Mouse (Mus musculus) heart, postnatal 36 days (tissue): ENCODE results near the gene Gm20458. TPM values are rescaled to one million over a fixed set of nuclear protein-coding genes. Genes with fewer than 3 reads are reported as not detected.
A peak's percentile ranks its signal among the peaks of the same experiment; 100 is the strongest.

Experiments used
- DNase-seq, 2 experiments: peaks; one replicate each; pipeline ENCODE4 v3.0.0; 2021 to 2022
- intact Hi-C: fragments of 180-260 bp; cut with DNase I; formaldehyde crosslinking; loops from one replicate; pipeline ENCODE4 v1.15.1; 2025
- total RNA-seq, 2 experiments: library from RNA; stranded (reverse); gene quantifications; 2 replicates each; pipeline ENCODE4 v1.2.3; 2021

Gm20458 gene
- total RNA-seq, 2 experiments from 2014 or later: 7.6 to 7.7 TPM

DNA sequence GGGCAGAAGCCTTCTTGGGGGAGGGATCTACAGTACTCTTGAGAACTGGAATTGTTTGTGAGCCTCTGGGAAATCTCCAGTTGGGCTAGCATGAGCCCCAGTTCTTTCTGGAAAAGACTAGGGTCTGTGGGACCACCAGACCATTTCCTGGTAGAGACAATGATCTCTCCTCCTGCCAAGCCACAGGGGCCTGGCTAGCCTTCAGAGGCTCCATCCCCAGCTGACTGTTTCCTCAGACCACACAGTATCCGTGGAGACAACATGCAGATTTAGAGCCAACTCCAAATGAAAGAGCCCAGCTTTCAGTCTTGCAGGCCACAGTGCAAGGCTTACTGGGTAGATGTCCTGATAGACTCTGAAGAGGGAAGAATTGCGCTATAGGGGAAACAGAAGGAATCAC is 33.4 kb downstream of the Gm20458 start:
- intact Hi-C loops: no loop called here
- no peak for DNase-seq

DNA sequence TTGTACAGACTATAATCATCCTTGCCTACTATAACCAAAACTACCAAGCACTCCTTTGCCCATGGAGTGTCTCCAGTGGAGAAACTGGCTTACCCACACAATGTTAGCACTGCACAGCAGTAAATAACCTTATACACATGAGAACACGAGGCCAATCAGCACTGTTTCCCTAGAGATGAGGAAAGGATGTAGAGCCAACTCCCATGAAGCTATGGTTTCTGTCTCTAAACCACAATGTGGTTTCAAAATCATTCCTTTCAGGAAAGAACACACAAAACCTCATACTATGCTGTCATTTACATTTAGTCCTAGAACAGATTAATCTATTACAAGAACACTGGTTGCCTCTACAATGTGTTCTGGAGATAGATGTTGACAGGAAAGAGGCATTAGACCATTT is 35.6 kb downstream of the Gm20458 start:
- no peak for DNase-seq
- intact Hi-C loops: no loop called here

- DNase-seq: peak; percentile 87 to 88
- intact Hi-C loops: loop anchor here (1.0 kb wide), 1 partner anchor 36 kb away; no protein-coding TSS in a partner anchor
Observed at GRCm38 (mm10) chr2:164496847-164497690, 36.3 kb downstream of the Gm20458 start, which contains the start of gene Pigt. Gene Pigt (plus strand): TSS chr2:164497520.

- no peak for DNase-seq
- intact Hi-C loops: loop anchor here (1.0 kb wide), 1 partner anchor 36 kb away; no protein-coding TSS in a partner anchor
Observed at GRCm38 (mm10) chr2:164497691-164498268, 37.0 kb downstream of the Gm20458 start.

DNA sequence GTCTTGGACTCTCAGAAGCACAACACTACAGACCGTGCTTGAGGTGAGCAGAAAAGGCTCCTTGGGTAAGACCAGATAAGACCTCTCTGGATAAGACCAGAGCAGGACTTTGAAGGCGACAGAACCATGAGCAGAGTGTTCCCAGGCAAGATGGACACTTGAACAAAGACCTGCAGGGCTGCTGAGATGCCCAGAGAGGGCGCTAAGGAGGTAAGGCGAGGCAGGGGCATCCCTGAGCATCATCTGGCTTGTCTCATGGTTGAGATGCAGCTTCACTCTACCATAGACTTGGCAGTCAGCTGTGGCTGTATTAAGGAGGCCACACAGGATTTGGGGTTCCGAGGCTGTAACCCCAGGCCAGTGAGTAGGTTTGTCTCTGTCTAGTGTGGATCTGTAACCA is 38.5 kb downstream of the Gm20458 start:
- no peak for DNase-seq
- intact Hi-C loops: no loop called here

GRCm38 (mm10) chr2:164500511-164500910 is 39.7 kb downstream of the Gm20458 start:
- DNase-seq: no peak
- intact Hi-C loops: no loop called here

DNA sequence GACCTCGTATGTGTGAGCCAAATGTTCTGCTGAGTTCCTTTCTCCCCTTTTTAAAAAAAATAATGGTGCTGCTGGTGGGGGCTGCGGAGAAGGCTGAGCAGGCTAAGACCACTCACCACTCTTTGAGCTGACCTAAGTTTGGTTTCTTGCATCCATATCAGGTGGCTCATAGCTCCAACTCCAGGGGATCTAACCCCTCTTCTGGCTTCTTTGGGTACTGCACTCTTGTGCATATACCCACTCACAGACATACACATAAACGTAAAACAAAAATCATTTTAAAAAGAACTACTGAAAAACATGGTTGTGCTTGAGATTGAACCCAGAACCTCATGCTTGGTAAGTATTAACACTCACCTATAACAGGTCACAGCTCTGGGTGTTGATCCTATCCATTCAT is 44.2 kb downstream of the Gm20458 start:
- no peak for DNase-seq
- intact Hi-C loops: no loop called here

GRCm38 (mm10) chr2:164505619-164506347 is 45.0 kb downstream of the Gm20458 start:
- DNase-seq: no peak
- intact Hi-C loops: no loop called here

- intact Hi-C loops: no loop called here
- no peak for DNase-seq
Observed at GRCm38 (mm10) chr2:164507811-164508210, 47.0 kb downstream of the Gm20458 start.

GRCm38 (mm10) chr2:164510621-164511190 is 49.9 kb downstream of the Gm20458 start:
- DNase-seq: no peak
- intact Hi-C loops: no loop called here

DNA sequence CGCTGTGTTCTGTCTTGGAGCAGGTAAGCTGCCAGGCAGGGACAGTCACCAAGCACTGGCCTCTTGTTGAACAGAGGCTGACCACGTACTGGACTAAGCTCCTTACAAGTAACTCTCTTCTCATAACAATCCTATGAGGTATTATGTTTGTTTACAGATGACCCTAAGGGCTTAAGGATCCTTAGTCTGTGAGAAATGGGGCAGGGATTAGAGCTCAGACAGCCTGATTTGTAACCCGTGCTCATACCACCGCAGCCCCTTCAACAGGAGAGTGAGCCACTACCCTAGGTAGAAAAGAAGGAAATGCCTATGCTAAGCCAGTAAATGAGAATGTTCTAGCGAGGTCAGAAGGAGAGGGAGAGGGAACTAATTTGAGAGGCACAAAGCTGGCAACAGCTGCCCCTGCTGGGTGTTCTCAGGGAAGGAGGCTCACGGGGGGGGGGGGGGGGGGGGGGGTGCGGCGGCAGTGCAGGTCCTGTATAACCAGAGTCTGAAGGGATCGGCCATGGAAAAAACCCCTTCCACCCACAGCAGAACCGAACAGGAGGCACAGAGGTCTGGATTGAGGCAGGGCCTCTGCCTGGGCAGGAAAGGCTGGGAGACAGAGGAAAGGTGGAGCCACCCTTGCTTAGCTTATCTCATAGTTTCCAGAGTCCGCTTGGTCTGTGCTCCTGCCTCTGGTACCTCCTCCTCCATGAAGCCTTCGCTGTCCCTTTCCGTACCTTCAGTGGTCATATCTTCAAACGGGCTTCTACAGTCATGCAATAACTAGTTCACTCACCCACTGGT is 51.5 kb downstream of the Gm20458 start:
- no peak for DNase-seq
- intact Hi-C loops: no loop called here

DNA sequence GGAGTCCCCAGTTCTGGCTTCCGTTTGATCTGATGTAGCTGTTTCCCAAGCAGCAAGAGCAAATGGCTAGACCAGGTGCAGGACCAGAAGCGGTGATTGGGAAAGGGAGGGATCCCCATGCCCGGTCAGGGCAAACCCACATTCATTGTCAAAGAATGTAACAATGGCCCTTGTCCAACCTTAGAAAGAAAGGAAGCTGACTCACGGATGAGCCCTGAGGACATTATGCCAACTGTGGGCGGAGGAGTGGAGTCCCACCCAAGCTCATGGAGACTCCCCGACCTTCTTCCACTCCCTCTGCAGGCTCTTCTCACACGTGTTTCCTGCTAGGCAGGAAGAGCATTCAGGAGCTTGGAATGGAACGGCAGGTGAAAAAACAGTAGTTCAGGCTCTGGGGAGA is 52.6 kb downstream of the Gm20458 start:
- DNase-seq: peak; percentile 47 to 51
- intact Hi-C loops: loop anchor here (1.0 kb wide), 1 partner anchor 27 kb away; the partner anchor contains the start of gene Dbndd2

- no peak for DNase-seq
- intact Hi-C loops: no loop called here
Observed at GRCm38 (mm10) chr2:164514916-164515315, 54.1 kb downstream of the Gm20458 start.

GRCm38 (mm10) chr2:164515897-164516296 is 55.1 kb downstream of the Gm20458 start:
- DNase-seq: no peak
- intact Hi-C loops: no loop called here

DNA sequence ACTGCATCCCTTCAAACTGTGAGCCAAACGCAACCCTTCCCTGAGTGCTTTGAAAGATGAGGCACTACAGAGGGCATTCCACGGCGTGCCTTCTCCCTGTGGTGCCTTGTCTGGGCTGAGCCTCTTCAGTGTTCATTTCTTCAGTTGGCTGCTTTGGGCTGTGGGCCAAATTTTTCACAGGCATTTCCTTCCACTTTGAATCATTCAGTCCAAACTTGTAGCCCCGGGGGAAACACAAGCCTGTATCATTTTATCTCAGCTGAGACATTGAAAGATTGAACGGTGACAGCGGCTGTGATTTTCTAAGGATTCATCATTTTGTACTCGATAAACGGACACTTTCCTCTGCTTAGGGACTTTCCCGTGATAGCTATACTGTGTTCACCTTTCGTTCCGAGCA is 55.8 kb downstream of the Gm20458 start:
- intact Hi-C loops: no loop called here
- no peak for DNase-seq

DNA sequence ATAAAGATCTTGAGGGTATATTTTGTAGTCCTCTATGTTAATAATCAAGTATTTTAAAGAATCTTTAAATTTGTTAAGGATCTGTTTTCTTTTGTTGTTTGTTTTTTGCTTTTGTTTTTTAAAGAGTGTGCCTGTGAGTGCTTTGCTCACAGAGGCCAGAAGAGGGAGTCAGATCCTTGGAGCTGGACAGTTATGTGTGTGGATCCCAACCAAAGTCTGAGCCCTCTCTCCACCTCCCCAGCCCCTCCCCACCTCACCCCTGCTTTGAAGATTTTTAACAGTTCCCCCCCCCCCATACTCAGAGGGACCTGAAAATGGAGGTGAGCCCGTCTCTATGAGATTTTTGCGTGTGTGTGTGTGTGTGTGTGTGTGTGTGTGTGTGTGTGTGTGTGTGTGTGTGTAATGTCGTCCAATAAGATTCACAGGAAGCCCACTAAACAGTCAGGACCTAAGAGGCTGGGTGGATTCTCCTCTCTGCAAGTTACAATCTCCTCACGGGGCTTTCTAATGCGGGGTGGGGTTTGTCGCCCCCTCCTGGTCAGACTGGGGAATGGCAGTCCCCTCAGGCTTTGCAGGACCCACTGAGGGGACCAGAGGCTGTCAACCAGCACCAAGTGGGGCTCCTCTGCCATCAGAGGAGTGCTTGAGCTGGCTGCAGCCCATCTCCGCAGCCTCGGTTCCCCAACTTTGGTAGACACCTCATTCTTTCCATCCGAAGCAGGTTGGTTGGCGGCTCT is 56.9 kb downstream of the Gm20458 start:
- intact Hi-C loops: loop anchor here (1.0 to 2.0 kb wide), 3 partner anchors 47 to 100 kb away; partner anchors contain the start of gene Gm20458
- peak; percentile 70 to 74 for DNase-seq

DNA sequence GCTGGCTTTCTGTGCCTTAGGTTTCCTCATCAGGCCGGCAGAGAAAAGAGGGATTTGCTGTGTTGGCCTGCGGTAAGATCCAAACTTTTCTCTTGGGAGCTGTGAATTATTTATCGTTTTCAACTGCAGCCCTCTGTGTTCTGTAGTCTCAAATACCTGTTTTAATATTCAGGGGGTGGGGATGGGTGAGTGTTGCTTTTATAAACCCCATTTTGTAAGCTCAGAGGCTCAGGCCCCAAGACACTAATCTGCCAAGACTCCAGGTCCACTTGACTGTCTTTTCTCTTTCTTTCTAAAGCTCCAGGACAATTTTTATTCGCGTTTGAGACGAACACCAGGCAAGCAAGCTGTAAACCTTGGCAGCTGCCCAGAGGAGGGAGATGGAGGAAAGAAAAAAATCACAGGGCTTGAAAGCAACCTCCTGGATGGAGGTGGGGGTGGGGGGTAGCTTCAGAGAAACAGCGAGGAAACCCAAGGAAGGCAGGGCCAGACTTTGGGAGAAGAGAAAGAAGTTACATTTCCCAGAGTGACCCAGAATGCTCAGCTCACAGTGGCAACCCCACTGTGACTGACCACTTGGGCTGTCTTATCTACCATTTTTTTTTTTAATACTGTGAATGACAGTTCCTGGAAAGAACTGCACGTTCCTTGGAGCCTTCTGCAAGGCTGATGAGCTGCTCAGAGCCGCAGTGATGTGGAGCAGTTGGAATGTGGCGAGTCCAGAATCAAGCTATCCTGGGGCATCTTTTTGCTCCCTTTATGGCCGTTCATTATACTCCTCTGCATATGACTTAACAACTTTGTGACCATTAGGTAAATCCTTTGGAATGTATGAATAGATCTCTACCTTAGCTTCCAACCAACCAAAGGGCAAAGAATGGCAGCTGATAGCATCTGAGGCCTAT is 57.8 kb downstream of the Gm20458 start:
- intact Hi-C loops: loop anchor here (1.0 to 2.0 kb wide), 3 partner anchors 48 to 101 kb away; partner anchors contain the start of gene Gm20458
- no peak for DNase-seq

DNA sequence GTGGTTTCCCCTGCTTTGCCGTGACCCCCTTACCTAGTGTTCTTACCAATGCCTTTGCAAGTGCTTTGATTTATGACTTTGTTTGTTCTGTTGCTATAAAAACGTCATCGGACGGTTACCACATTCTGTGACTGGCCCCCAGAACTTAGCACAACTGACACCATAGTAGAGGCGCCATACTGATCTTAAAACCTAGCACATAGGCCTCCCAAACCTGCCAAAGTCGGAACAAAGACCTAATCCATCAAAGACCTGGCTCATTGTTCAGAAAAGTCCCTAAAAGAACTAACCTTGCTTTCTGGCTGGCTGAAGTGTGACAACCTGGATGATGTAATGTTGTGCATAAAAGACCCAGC is 58.4 kb downstream of the Gm20458 start:
- no peak for DNase-seq
- intact Hi-C loops: loop anchor here (2.0 kb wide), 1 partner anchor 58 kb away; the partner anchor contains the start of gene Gm20458
